Mouse (Mus musculus) adipose tissue, adult 10 weeks (tissue): ENCODE results near the gene Cachd1. TPM values are rescaled to one million over a fixed set of nuclear protein-coding genes. Genes with fewer than 3 reads are reported as not detected.

Source experiments
- polyA plus RNA-seq: library from polyadenylated mRNA; stranded (reverse); fragments of 350-450 nt; fragmentation: Illumina TruSeq; extraction: RNeasy Lipid Tissue Mini Kit (QIAGEN cat#74804); gene quantifications from one replicate; pipeline ENCODE4 v1.2.3, GENCODE M21; 2014; ENCODE audit warnings: low read depth, low replicate concordance

The Cachd1 gene
- 30.8 TPM for polyA plus RNA-seq

DNA sequence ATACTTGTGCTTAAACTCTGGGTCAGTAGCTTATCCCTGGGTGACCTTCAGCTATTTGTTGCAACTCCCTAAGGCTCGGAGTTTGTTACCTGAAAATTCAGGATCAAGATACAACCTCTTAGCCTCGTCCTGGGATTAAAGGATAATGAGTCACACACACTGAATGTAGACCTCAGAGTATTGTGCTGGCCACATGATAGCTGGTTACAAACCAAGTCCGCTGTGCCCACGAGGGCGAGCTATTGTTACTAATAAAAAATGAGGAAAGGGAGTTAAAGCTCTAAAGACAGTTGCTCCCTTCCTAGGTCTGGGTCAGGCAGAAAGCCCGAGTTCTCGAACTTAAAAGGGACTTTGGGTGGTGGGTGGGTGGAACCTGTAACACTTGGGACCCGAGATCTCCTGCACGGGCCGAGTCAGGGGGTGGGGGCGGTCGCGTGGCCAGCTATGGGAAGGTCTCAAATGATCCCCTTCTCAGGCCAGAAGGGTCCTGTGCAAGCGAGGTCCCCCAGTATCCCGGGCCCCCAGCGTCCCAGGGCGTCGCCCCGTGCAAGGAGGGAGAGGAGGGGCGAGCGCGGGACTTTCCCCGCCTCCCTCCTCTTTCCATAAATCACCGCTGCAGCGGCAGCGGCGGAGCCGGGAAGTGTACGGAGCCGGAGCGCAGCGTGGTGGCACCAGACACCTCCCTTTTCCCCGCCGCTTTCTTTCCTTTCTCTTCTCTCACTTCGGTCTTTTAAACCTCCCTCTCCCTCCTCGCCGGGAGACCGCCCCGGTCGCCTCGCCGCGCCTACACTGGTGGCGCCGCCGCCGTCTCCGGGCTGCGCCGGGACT, at the start of gene Cachd1:
Cachd1 (plus strand) TSS at position 633 of the 828 bp plus-strand sequence.

GRCm38 (mm10) chr4:101020596-101020995, 244.1 kb downstream of the Cachd1 start, which contains the start of gene Gm10577:
Gene Gm10577, minus strand, starts transcription at chr4:101020696.

DNA sequence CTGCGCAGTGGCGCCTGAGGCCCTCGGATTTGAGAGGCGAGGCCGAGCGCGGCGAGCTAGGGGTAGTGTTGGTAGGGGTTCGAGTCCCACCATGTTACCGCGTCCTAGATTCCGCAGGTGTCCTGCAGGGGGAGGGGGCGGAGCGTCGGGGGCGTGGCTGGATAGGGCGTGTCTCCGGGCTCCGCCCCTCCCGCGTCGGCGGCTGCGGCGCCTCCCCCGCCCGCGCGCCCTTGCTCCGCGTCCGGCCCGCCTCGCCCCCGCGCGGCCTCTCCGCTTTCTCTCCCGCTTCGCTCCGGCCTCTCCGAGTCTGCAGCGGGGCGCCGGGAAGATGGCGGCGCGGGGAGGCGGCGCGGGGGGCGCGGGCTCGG, 292.3 kb downstream of the Cachd1 start, which contains the start of gene Raver2:
Raver2 (plus strand) TSS at position 198 of the 368 bp plus-strand sequence.

Other genes with a start within 250 kb of the Cachd1 start
- not detected for gene Gm10577, start 244.0 kb downstream of the Cachd1 start, polyA plus RNA-seq